Mouse (Mus musculus) lung, postnatal 0 days (tissue): ENCODE measurements at regions not wholly inside any gene's neighbourhood (a gene's known extent, or its start where the extent isn't known, plus 50 kb on each side); places are given as distances from the start of the nearest gene placed in this dataset.

Experiments used
- CTCF ChIP-seq: IDR thresholded peaks from 2 replicates; pipeline ENCODE4 v1.5.1; 2016; ENCODE audit warnings: antibody characterized with exemption, mild to moderate bottlenecking
- EP300 ChIP-seq: IDR thresholded peaks from 2 replicates; pipeline ENCODE4 v1.6.1; 2016; ENCODE audit warnings: antibody characterized with exemption, mild to moderate bottlenecking, control low read depth

- TF ChIP-seq CTCF (no peak), EP300 (no peak)
Observed at GRCm38 (mm10) chr15:52785196-52785595, 1099.5 kb upstream of the Gm7489 start.
